Mouse (Mus musculus): ENCODE measurements around the gene Hs3st4. TPM values are rescaled to one million over a fixed set of nuclear protein-coding genes. Genes with fewer than 3 reads are reported as not detected.

Hs3st4 gene
- 0.26 TPM in 1 of 2 replicates, not detected in the other for total RNA-seq (2021)
- long read RNA-seq, experiment 1: 0 reads
- long read RNA-seq, experiment 2: 0 reads

DNA sequence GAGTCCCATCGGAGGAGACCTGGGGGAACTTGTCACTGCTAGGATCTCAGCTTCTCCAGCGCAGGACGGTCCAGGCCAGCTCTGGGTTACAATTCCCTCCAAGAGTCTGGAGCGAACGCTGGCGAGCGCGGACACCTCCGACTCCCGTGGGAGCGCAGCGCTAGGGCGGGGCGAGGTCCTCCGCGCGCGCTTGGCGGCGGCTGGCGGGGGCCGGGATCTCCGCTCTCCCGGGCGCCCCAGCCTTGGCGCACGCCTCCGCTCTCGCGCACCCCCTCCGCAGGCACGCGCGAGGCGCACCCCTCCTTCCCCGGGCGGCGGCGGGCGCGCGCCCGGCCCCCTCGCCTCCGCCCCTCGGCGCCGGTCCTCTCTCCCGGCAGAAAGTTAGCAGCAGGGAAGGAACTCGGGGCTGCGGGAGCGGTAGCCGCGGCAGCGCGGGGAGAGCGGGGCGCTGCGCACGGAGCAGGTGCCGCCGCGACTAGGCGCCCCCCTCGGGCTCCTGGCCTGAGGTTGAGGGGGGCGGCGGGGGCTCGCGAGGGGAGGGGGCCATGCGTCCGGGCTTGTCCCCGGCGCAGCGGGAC is at the start of gene Hs3st4:
Gene Hs3st4, plus strand, starts transcription at position 409 of the 578 bp plus-strand sequence.
- peak; percentile 6 for DNase-seq

GRCm38 (mm10) chr7:123946836-123947235 is 35.8 kb upstream of the Hs3st4 start:
- no peak for DNase-seq

GRCm38 (mm10) chr7:123963021-123963420 is 19.6 kb upstream of the Hs3st4 start:
- no peak for DNase-seq

GRCm38 (mm10) chr7:123964559-123965142 is 18.0 kb upstream of the Hs3st4 start:
- no peak for DNase-seq

- no peak for DNase-seq
Measured at GRCm38 (mm10) chr7:123965515-123965914, 17.2 kb upstream of the Hs3st4 start.

GRCm38 (mm10) chr7:123975441-123975840 is 7.2 kb upstream of the Hs3st4 start:
- DNase-seq: no peak

GRCm38 (mm10) chr7:123981435-123981834 is 1.2 kb upstream of the Hs3st4 start:
- DNase-seq: no peak

- DNase-seq: no peak
Measured at GRCm38 (mm10) chr7:123982010-123982409, 659 bp upstream of the Hs3st4 start.

DNA sequence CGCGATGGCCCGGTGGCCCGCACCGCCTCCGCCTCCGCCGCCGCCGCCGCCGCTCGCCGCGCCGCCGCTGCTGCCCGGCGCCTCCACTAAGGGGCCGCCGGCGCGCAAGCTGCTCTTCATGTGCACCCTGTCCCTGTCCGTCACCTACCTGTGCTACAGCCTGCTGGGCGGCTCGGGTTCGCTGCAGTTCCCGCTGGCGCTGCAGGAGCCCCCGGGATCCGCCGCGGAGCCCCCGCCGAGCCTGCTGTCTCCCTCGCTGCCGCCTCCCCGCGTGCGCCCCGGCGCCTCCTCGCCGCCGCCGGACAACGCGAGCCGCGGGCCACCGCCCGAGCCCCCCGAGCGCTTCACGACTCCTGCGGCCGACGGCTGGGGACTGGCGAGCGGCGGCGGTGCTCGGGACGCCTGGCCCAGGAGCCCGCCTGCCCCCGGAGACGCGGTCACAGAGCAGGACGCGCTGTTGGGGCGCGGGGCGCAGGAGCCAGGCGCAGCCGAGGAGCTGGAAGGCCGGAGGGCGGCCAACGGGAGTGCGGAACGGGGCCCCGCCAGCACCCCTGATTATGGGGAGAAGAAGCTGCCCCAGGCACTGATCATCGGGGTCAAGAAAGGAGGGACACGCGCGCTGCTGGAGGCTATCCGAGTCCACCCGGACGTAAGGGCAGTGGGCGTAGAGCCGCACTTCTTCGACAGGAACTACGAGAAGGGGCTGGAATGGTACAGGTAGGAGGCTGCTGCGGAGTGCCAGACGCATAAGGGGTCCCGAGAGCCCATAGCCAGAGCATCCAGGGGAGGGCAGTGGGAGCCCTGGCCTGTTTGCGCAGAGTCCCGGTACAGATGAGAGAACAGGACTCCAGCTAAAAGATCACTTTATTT is 743 bp downstream of the Hs3st4 start:
- peak; percentile 4 for DNase-seq

- no peak for DNase-seq
Measured at GRCm38 (mm10) chr7:123992121-123992520, 9.5 kb downstream of the Hs3st4 start.

GRCm38 (mm10) chr7:123997266-123997665 is 14.6 kb downstream of the Hs3st4 start:
- DNase-seq: no peak

GRCm38 (mm10) chr7:123998601-123999000 is 15.9 kb downstream of the Hs3st4 start:
- DNase-seq: no peak

DNA sequence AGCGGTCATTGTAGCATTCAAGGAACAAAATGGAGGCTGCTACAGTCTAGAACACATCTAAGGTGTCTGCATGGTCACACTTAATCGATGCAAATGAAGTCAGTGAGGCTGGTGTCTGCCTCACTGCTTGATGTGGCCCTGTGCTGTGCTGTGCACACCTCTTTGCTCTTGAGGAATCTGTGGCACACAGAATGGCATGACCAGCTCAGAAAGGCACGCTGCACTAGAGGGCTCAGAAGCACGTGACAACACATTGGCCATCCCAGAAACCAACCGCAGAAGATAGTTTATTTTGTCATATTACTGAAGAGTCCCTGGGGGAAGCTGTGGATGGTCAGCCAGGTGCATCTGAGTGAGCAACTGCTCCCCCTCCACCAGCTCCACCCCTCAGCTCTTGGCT is 44.2 kb downstream of the Hs3st4 start:
- no peak for DNase-seq

DNA sequence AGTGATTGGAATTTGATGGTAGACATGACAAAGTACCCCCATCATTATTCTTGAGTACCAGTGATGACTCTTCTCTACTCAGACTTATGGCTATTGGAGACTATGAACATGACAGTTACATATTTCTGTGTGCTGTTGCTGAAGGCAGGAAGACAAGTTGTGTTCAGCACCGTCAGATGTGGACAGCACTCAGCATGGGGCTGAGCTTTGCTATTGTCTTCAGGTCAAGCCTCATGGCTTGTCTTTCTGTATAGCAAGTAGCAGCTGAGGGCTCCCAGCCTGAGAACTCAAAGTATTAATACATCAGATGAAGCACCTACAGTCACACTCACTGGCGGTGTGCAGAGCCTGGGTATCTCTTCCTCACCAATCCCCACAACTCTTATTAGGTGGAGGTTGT is 49.6 kb downstream of the Hs3st4 start:
- DNase-seq: peak; percentile 5

GRCm38 (mm10) chr7:124033332-124033731 is 50.7 kb downstream of the Hs3st4 start:
- DNase-seq: no peak

- DNase-seq: no peak
Measured at GRCm38 (mm10) chr7:124037281-124037700, 54.6 kb downstream of the Hs3st4 start.

DNA sequence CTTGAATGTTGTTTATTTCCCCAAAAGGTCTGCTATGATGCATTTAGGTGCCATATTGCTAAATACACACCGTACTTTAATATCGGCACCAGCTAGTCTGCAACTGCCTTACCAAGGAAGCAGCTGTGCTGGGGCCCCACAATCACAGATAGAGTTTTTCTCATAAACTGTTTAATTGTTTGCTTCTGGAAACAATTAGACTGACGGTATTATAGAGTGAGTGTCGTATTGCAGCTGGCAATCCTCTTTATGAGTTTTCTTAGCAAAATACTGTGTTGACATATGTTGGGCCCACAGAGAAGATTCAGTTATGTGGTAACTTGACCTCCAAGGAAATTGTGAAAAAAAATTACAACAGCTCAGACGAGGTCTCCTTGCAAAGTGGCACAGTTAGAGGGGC is 56.5 kb downstream of the Hs3st4 start:
- no peak for DNase-seq

DNA sequence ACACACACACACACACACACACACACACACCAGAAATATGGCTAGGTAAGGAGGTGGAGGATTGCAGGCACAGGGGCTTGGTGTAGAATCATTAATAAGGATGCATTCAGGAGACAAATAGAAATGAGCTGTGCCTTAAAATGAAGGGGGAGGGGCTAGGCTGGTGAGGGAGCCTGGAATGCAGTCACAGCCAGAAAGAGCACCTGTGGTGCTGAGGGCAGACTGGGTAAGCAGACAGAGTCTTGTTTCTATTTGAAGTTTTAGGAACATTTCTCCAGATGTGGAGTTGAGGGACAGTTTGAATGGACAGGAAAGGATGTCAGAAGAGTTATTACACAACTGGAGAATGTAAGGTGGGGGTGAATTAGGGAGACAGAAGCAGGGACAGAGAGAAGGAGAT is 64.7 kb downstream of the Hs3st4 start:
- no peak for DNase-seq

- no peak for DNase-seq
Measured at GRCm38 (mm10) chr7:124048971-124049370, 66.3 kb downstream of the Hs3st4 start.

GRCm38 (mm10) chr7:124050421-124050820 is 67.8 kb downstream of the Hs3st4 start:
- DNase-seq: no peak

- DNase-seq: no peak
Measured at GRCm38 (mm10) chr7:124083741-124084140, 101.1 kb downstream of the Hs3st4 start.

DNA sequence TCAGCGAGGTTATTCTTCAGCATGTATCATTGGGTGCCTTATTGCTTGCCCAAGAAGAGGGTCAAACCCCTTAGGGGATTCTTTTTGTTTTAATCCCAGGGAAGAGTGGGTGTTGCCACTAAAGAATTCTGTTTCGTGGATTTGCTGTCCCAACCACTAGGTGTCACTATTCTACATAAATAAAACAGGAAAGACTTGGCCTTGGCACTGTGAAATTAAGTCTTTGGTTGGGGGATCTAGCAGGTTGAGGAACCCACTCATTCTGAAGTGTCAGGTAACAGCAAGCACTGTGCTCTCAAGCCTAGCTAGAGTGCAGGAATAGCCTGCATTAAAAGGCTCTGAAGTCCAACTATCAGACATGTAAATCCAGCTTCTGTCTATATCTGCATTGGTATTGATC is 146.3 kb downstream of the Hs3st4 start:
- DNase-seq: no peak

- no peak for DNase-seq
Measured at GRCm38 (mm10) chr7:124131312-124131711, 148.6 kb downstream of the Hs3st4 start.
